Mouse (Mus musculus): ENCODE results near the gene Plekha4. TPM values are rescaled to one million over a fixed set of nuclear protein-coding genes. Genes with fewer than 3 reads are reported as not detected.

Gene Plekha4
- total RNA-seq (2023): 1.2 TPM

GRCm38 (mm10) chr7:45525809-45526473 is at the start of gene Plekha4, which contains the start of gene Ppp1r15a:
Plekha4 (plus strand) TSS chr7:45526330.
Ppp1r15a (minus strand) TSS chr7:45526268.

GRCm38 (mm10) chr7:45481374-45481927 is 44.7 kb upstream of the Plekha4 start, which contains the start of gene Tulp2:
Tulp2 (plus strand) TSS chr7:45481877.

GRCm38 (mm10) chr7:45486761-45487415 is 39.2 kb upstream of the Plekha4 start, which contains the start of gene Gm45808:
Gm45808 (minus strand) TSS chr7:45486811.

GRCm38 (mm10) chr7:45488293-45489204 is 37.6 kb upstream of the Plekha4 start, which contains the start of gene Dhdh:
Dhdh (minus strand) TSS chr7:45488805.

GRCm38 (mm10) chr7:45509912-45510787 is 16.0 kb upstream of the Plekha4 start, which contains the start of gene Nucb1:
Nucb1 (minus strand) TSS chr7:45510406.

GRCm38 (mm10) chr7:45554744-45555143 is 28.6 kb downstream of the Plekha4 start, which contains the start of gene Hsd17b14:
Hsd17b14 (plus strand) TSS chr7:45554893.

GRCm38 (mm10) chr7:45570103-45570741 is 44.1 kb downstream of the Plekha4 start, which contains the start of gene Bcat2:
Bcat2 (plus strand) TSS chr7:45570153.

Other genes with a start within 250 kb of the Plekha4 start
- not detected for gene Slc6a21, start 248.8 kb upstream of the Plekha4 start, total RNA-seq (2023)
- 8.1 TPM for gene Trpm4, start 192.6 kb upstream of the Plekha4 start, total RNA-seq (2023)
- not detected for gene Hrc, start 191.0 kb upstream of the Plekha4 start, total RNA-seq (2023)
- 0.26 TPM for gene Ppfia3, start 159.3 kb upstream of the Plekha4 start, total RNA-seq (2023)
- gene Lin7b, start 155.7 kb upstream of the Plekha4 start, total RNA-seq (2023): not detected
- 741 TPM for gene Snrnp70, start 130.6 kb upstream of the Plekha4 start, total RNA-seq (2023)
- gene Kcna7, start 120.7 kb upstream of the Plekha4 start, total RNA-seq (2023): not detected
- not detected for gene Ntf5, start 112.6 kb upstream of the Plekha4 start, total RNA-seq (2023)
- not detected for gene Lhb, start 105.5 kb upstream of the Plekha4 start, total RNA-seq (2023)
- gene Gys1, start 91.5 kb upstream of the Plekha4 start, total RNA-seq (2023): 6.8 TPM
- gene Ruvbl2, start 88.2 kb upstream of the Plekha4 start, total RNA-seq (2023): 48.1 TPM
- 649 TPM for gene Ftl1, start 66.4 kb upstream of the Plekha4 start, total RNA-seq (2023)
- 78.4 TPM for gene Bax, start 59.4 kb upstream of the Plekha4 start, total RNA-seq (2023)
- not detected for gene Tulp2, start 44.5 kb upstream of the Plekha4 start, total RNA-seq (2023)
- gene Gm45808, start 39.5 kb upstream of the Plekha4 start, total RNA-seq (2023): not detected
- 1.8 TPM for gene Dhdh, start 37.5 kb upstream of the Plekha4 start, total RNA-seq (2023)
- gene Nucb1, start 15.9 kb upstream of the Plekha4 start, total RNA-seq (2023): 61.9 TPM
- 681 TPM for gene Ppp1r15a, start 62 bp upstream of the Plekha4 start, total RNA-seq (2023)
- gene Hsd17b14, start 28.6 kb downstream of the Plekha4 start, total RNA-seq (2023): not detected
- gene Bcat2, start 43.8 kb downstream of the Plekha4 start, total RNA-seq (2023): 65.6 TPM
- not detected for gene Fgf21, start 89.2 kb downstream of the Plekha4 start, total RNA-seq (2023)
- gene Fut1, start 91.0 kb downstream of the Plekha4 start, total RNA-seq (2023): not detected
- not detected for gene Izumo1, start 95.5 kb downstream of the Plekha4 start, total RNA-seq (2023)
- gene Rasip1, start 101.2 kb downstream of the Plekha4 start, total RNA-seq (2023): 0.73 TPM
- not detected for gene Mamstr, start 113.6 kb downstream of the Plekha4 start, total RNA-seq (2023)
- gene Fut2, start 140.1 kb downstream of the Plekha4 start, total RNA-seq (2023): not detected
- not detected for gene Ntn5, start 157.7 kb downstream of the Plekha4 start, total RNA-seq (2023)
- gene Sec1, start 168.1 kb downstream of the Plekha4 start, total RNA-seq (2023): not detected
- 8.1 TPM for gene Car11, start 173.5 kb downstream of the Plekha4 start, total RNA-seq (2023)
- gene Dbp, start 178.8 kb downstream of the Plekha4 start, total RNA-seq (2023): 29.5 TPM
- gene Rpl18, start 189.1 kb downstream of the Plekha4 start, total RNA-seq (2023): 2,694 TPM
- gene Sphk2, start 191.7 kb downstream of the Plekha4 start, total RNA-seq (2023): 21.3 TPM
- gene Fam83e, start 194.9 kb downstream of the Plekha4 start, total RNA-seq (2023): 1.5 TPM
- not detected for gene Spaca4, start 199.5 kb downstream of the Plekha4 start, total RNA-seq (2023)